Mouse (Mus musculus) CH12.LX (cell line): ENCODE measurements around the gene March1. TPM values are rescaled to one million over a fixed set of nuclear protein-coding genes. Genes with fewer than 3 reads are reported as not detected.

ENCODE experiments used
- DNase-seq: peaks from one replicate; pipeline ENCODE4 v3.0.0-alpha.2; 2013; ENCODE audit errors: extremely low read depth
- H3K27ac ChIP-seq: 2 replicates; pipeline ENCODE4 v1.5.1; 2012; ENCODE audit warnings: low read depth, mild to moderate bottlenecking, control low read depth, moderate library complexity; ENCODE audit not compliant: insufficient read depth
- H3K27me3 ChIP-seq: replicated peaks from 2 replicates; pipeline ENCODE3; 2012; ENCODE audit warnings: inconsistent platforms
- H3K36me3 ChIP-seq, 2 experiments: replicated peaks in 1 of 2; 2 replicates each; pipeline versions ENCODE3 to v1.6.1; 2012; ENCODE audit warnings: inconsistent platforms in 1 of 2, low read length in 1 of 2, mild to moderate bottlenecking in 1 of 2, mixed read lengths in 1 of 2, moderate library complexity in 1 of 2; ENCODE audit not compliant: control insufficient read depth in 1 of 2, insufficient read depth in 1 of 2
- H3K4me1 ChIP-seq, 2 experiments: 2 replicates each; pipeline ENCODE4 v1.6.1; 2012; ENCODE audit warnings: inconsistent platforms in 1 of 2, moderate library complexity in 1 of 2; ENCODE audit not compliant: insufficient read depth in 2 of 2, control insufficient read depth in 1 of 2
- H3K4me2 ChIP-seq: 2 replicates; pipeline ENCODE4 v1.6.1; 2012; ENCODE audit warnings: low read depth, mild to moderate bottlenecking, control low read depth; ENCODE audit not compliant: poor library complexity, insufficient read depth, severe bottlenecking
- H3K4me3 ChIP-seq, 3 experiments: fragments of 150-350 bp in 1 of 3; sonication (generic) in 1 of 3; replicated peaks in 1 of 3; 2 replicates each; pipeline versions ENCODE3 to v1.5.1; 2011 to 2012; ENCODE audit warnings: low read depth in 2 of 3, low read length in 2 of 3, mild to moderate bottlenecking in 2 of 3, moderate library complexity in 2 of 3, control low read depth in 1 of 3, improper control_type of control experiment in 1 of 3, inconsistent platforms in 1 of 3, mixed read lengths in 1 of 3; ENCODE audit not compliant: poor library complexity in 1 of 3
- H3K79me2 ChIP-seq: replicated peaks from 2 replicates; pipeline ENCODE4 v1.6.1; 2012; ENCODE audit warnings: mild to moderate bottlenecking, moderate library complexity; ENCODE audit not compliant: control insufficient read depth, poor library complexity, insufficient read depth, severe bottlenecking; ENCODE audit errors: extremely low read depth
- H3K9ac ChIP-seq: 2 replicates; pipeline ENCODE4 v1.6.1; 2012; ENCODE audit warnings: low read depth, mild to moderate bottlenecking, control low read depth, moderate library complexity; ENCODE audit not compliant: insufficient read depth
- H3K9me3 ChIP-seq: replicated peaks from 2 replicates; pipeline ENCODE3; 2012; ENCODE audit warnings: low read length, inconsistent platforms, mixed read lengths
- BHLHE40 ChIP-seq: IDR thresholded peaks from 2 replicates; pipeline ENCODE4 v1.6.1; 2011; ENCODE audit warnings: mild to moderate bottlenecking, low read depth, low read length, improper control_type of control experiment
- EP300 ChIP-seq: IDR thresholded peaks from 2 replicates; pipeline ENCODE4 v1.6.1; 2011; ENCODE audit warnings: low read length, improper control_type of control experiment
- GABPA ChIP-seq: IDR thresholded peaks from 2 replicates; pipeline ENCODE4 v1.6.1; 2012; ENCODE audit warnings: low read depth, low read length, improper control_type of control experiment, inconsistent platforms; ENCODE audit not compliant: insufficient replicate concordance
- HCFC1 ChIP-seq: IDR thresholded peaks from 2 replicates; pipeline ENCODE4 v1.6.1; 2012; ENCODE audit warnings: low read depth, mild to moderate bottlenecking, inconsistent platforms, low read length, improper control_type of control experiment
- JUND ChIP-seq: conservative IDR thresholded peaks from 2 replicates; pipeline ENCODE4 v1.6.1; 2011; ENCODE audit warnings: low read depth, low read length, improper control_type of control experiment
- MAX ChIP-seq: IDR thresholded peaks from 2 replicates; pipeline ENCODE4 v1.6.1; 2011; ENCODE audit warnings: low read length, improper control_type of control experiment
- MEF2A ChIP-seq: IDR thresholded peaks from 2 replicates; pipeline ENCODE4 v1.6.1; 2014; ENCODE audit warnings: low read depth, mild to moderate bottlenecking, inconsistent platforms, low read length, improper control_type of control experiment, borderline replicate concordance
- MXI1 ChIP-seq: IDR thresholded peaks from 2 replicates; pipeline ENCODE4 v1.6.1; 2011; ENCODE audit warnings: mild to moderate bottlenecking, low read depth, low read length, improper control_type of control experiment
- MYC ChIP-seq: IDR thresholded peaks from 2 replicates; pipeline ENCODE4 v1.6.1; 2011; ENCODE audit warnings: low read depth, mild to moderate bottlenecking, improper control_type of control experiment, low read length
- NELFE ChIP-seq: IDR thresholded peaks from 2 replicates; pipeline ENCODE4 v1.6.1; 2011; ENCODE audit warnings: low read depth, low read length, improper control_type of control experiment
- POLR2AphosphoS2 ChIP-seq: IDR thresholded peaks from 2 replicates; pipeline ENCODE4 v1.6.1; 2011; ENCODE audit warnings: low read depth, low read length, improper control_type of control experiment
- RAD21 ChIP-seq: IDR thresholded peaks from 2 replicates; pipeline ENCODE4 v1.6.1; 2011; ENCODE audit warnings: low read depth, mild to moderate bottlenecking, low read length, improper control_type of control experiment, moderate library complexity
- TCF12 ChIP-seq: IDR thresholded peaks from 2 replicates; pipeline ENCODE4 v1.6.1; 2014; ENCODE audit warnings: low read depth, mild to moderate bottlenecking, inconsistent platforms, low read length, improper control_type of control experiment
- USF1 ChIP-seq: IDR thresholded peaks from 2 replicates; pipeline ENCODE4 v1.6.1; 2014; ENCODE audit warnings: low read depth, mild to moderate bottlenecking, inconsistent platforms, low read length, improper control_type of control experiment
- ZNF384 ChIP-seq: IDR thresholded peaks from 2 replicates; pipeline ENCODE4 v1.6.1; 2012; ENCODE audit warnings: low read depth, low read length, improper control_type of control experiment, inconsistent platforms
- dilution Hi-C: fragments of 300-500 bp; cut with MboI; formaldehyde crosslinking; loops from 2 replicates; pipeline ENCODE4 v1.14.3; 2020; ENCODE audit warnings: low sequenced_read_pairs; ENCODE audit not compliant: extremely low pct_unique_long_range_greater_than_20kb, extremely low pct_ligation_motif_present
- in situ Hi-C: fragments of 300-500 bp; cut with MboI; formaldehyde crosslinking; loops from 3 replicates; pipeline ENCODE4 v1.14.3; 2019; ENCODE audit warnings: low sequenced_read_pairs, low pct_ligation_motif_present, low pct_unique_long_range_greater_than_20kb, mixed read lengths
- polyA plus RNA-seq: library from polyadenylated mRNA; unstranded; fragments of >175 nt; gene quantifications from 2 replicates; pipeline ENCODE4 v1.2.1, GENCODE M21; 2012; ENCODE audit warnings: low read depth; ENCODE audit not compliant: insufficient read length
- total RNA-seq, 2 experiments: library from RNA; depleted of rRNA; stranded (reverse); fragments of 300-350 nt in 1 of 2; fragments of >200 nt in 1 of 2; gene quantifications; 2 replicates each; pipeline ENCODE4 v1.2.3; 2012 to 2014

The March1 gene
- total and polyA plus RNA-seq, 3 experiments, result 0.16 to 0.21 TPM; not detected in 1

DNA sequence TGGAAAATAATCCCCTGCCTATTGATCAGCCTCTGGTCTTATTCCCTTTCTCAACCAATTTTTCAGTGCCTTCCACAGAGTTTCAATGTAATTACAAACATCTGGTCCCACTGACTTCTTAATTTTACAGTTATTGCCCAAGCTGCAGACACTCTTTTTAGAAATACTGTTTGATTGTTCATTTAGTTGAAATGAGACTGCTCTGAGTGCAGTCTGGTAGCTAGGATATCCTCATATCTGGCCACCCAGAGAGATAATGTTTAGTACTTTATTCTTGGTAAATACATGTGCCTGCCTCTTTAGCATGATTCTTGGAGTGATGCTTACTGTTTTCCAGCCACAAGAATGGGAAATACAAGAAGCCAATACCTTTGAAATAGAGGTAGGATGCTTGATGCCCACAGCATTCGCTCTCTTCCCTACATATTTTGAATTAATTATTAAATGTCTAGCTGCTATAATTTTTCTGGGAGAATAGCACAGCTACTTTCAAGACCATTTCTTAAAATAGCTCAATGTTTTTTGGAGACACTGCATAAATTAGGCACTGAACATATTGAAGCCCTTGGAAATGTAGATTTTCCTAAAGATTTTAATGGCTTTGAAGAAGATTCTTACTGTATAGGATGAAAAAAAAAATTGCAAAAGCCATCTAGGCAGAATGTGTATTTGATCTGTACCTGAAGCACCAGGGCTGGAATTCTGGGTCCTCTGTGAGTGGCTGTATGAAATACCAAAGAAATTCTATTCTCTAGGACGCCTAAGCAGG lies 549.9 kb downstream of the March1 start:
- no peaks in the 10 kb centered on the region for H3K27me3 ChIP-seq
- TF ChIP-seq NELFE (no peak), USF1 (no peak), MYC (no peak), MXI1 (no peak), MAX (no peak), GABPA (no peak), BHLHE40 (no peak), TCF12 (no peak), JUND (no peak)
- no peaks in the 10 kb centered on the region for H3K36me3 ChIP-seq
- H3K79me2 ChIP-seq, result no peaks in the 10 kb centered on the region
- no peak overlapping the region for H3K4me2 ChIP-seq
- in situ Hi-C loops, result no loop called here
- H3K27ac ChIP-seq, result no peak overlapping the region
- dilution Hi-C loops, result no loop called here
- no peaks in the 10 kb centered on the region for H3K4me1 ChIP-seq
- no peak overlapping the region for H3K4me3 ChIP-seq
- no peaks in the 10 kb centered on the region for H3K9me3 ChIP-seq
- H3K9ac ChIP-seq, result no peak overlapping the region
- DNase-seq, result no peak

DNA sequence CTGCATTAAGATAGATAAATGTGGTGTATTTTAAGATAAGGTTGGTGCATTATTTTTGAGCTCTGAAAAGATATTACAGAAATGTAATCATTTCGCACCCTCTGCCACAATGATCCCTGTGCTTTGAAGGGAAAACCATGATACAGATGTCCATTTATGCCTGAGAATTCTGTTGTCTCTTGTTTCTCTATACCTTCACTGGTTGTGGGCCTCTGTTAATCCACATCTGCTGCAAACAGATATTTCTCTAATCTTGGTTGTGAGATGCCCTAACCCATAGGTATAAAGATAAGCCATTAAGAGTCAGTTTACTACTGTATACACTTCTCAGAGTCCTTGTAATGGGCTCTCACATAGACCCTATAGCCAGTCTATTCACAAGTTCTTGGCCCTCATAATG lies 561.6 kb downstream of the March1 start:
- Histone ChIP-seq H3K4me1 (no peaks in the 10 kb centered on the region), H3K4me3 (no peak overlapping the region), H3K9ac (no peak overlapping the region), H3K9me3 (no peaks in the 10 kb centered on the region), H3K36me3 (no peaks in the 10 kb centered on the region), H3K4me2 (no peak overlapping the region), H3K27ac (no peak overlapping the region), H3K27me3 (no peaks in the 10 kb centered on the region), H3K79me2 (no peaks in the 10 kb centered on the region)
- dilution Hi-C loops (no loop called here), in situ Hi-C loops (no loop called here)
- TF ChIP-seq EP300 (no peak), HCFC1 (no peak), RAD21 (no peak), POLR2AphosphoS2 (no peak), MEF2A (no peak), ZNF384 (no peak), USF1 (no peak)
- DNase-seq, result no peak
